Mouse (Mus musculus) embryonic fibroblast, embryonic 13.5 days (primary cell): ENCODE results near the gene Sfpq.

Experiments
- CTCF ChIP-seq: IDR thresholded peaks from 2 replicates; pipeline ENCODE4 v1.5.1; 2011; ENCODE audit warnings: mild to moderate bottlenecking, control low read depth, low read length, moderate library complexity, borderline replicate concordance; ENCODE audit not compliant: insufficient read depth
- POLR2A ChIP-seq: IDR thresholded peaks from 2 replicates; pipeline ENCODE4 v1.6.1; 2011; ENCODE audit warnings: low read depth, mild to moderate bottlenecking, control low read depth, low read length, moderate library complexity

DNA sequence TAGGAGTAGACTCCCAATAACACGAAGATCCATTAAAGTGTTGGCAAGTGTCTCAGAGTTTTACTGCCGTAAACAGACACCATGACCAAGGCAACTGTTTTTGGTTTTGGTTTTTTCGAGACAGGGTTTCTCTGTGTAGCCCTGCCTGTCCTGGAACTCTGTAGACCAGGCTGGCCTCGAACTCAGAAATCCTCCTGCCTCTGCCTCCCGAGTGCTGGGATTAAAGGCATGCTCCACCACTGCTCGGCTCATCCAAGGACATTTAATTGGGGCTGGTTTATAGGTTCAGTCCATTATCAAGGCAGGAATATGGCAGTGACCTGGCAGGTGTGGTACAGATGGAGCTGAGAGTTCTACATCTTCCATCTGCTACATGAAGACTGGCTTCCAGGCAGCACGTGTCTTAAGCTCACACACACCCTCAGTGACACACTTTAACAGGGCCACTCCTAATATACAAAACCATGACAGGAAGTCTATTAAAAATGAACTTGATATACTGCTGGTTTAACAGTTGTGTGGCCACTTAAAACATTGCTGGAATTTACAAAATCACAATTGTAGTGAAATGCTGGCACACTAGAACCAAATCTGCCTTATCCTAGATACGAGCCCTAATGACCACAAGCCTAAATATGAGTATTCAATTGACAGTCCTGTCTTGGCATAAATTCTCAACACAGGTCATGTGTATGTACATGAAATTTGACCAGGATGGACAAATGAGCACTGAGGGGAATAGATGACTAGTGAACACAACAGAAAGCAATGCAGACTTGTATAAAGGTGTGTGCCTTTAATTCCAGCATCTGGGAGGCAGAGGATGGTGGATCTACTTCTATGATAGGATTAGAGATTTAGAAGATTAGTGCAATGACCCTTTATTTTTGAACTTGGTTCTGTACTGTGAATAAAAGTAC, 17.0 kb downstream of the Sfpq start:
- TF ChIP-seq CTCF (no peak), POLR2A (no peak)
